Mouse (Mus musculus) midbrain, embryonic 14.5 days (tissue): ENCODE measurements around the gene Espnl. TPM values are rescaled to one million over a fixed set of nuclear protein-coding genes. Genes with fewer than 3 reads are reported as not detected.

Source experiments
- ATAC-seq: fragments of 200-750 bp; cut with Nextera tagmentation; 2 replicates; pipeline ENCODE4 v1.8.0; 2017; ENCODE audit warnings: moderate number of reproducible peaks, moderate library complexity; ENCODE audit not compliant: low FRiP score, low TSS enrichment
- DNase-seq: peaks from one replicate; pipeline ENCODE4 v3.0.0-alpha.2; 2015
- H3K27ac ChIP-seq: fragments of 300-500 bp; sonication (generic); replicated peaks from 2 replicates; pipeline ENCODE4 v1.5.1; 2014; ENCODE audit warnings: mild to moderate bottlenecking, low read depth, low read length, moderate library complexity
- H3K27me3 ChIP-seq: fragments of 300-500 bp; sonication (generic); 2 replicates; pipeline ENCODE4 v1.6.1; 2014; ENCODE audit warnings: low read length, control low read depth, mixed read lengths; ENCODE audit not compliant: control insufficient read depth, insufficient read depth
- H3K36me3 ChIP-seq: fragments of 300-500 bp; sonication (generic); 2 replicates; pipeline ENCODE4 v1.6.1; 2014; ENCODE audit warnings: low read length, control low read depth; ENCODE audit not compliant: control insufficient read depth, insufficient read depth
- H3K4me1 ChIP-seq: fragments of 300-500 bp; sonication (generic); 2 replicates; pipeline ENCODE4 v1.6.1; 2014; ENCODE audit warnings: mild to moderate bottlenecking, antibody characterized with exemption, low read length, control low read depth; ENCODE audit not compliant: control insufficient read depth, insufficient read depth
- H3K4me2 ChIP-seq: fragments of 300-500 bp; sonication (generic); 2 replicates; pipeline ENCODE4 v1.6.1; 2014; ENCODE audit warnings: mild to moderate bottlenecking, low read length, moderate library complexity
- H3K4me3 ChIP-seq: fragments of 300-500 bp; sonication (generic); replicated peaks from 2 replicates; pipeline ENCODE4 v1.5.1; 2014; ENCODE audit warnings: low read depth, low read length
- H3K9ac ChIP-seq: fragments of 300-500 bp; sonication (generic); replicated peaks from 2 replicates; pipeline ENCODE4 v1.6.1; 2014; ENCODE audit warnings: mild to moderate bottlenecking, low read length, moderate library complexity
- H3K9me3 ChIP-seq: fragments of 300-500 bp; sonication (generic); 2 replicates; pipeline ENCODE4 v1.6.1; 2016; ENCODE audit warnings: low read length, control low read depth, mixed read lengths; ENCODE audit not compliant: control insufficient read depth
- WGBS: fragments of 180-500 bp; shearing (Covaris S2); extraction: QIAGEN DNeasy Blood & Tissue Kit; methylation state at CpG from one replicate; pipeline ENCODE4 v1.1.7; 2014; 5-methylcytosine and 5-hydroxymethylcytosine counted together
- polyA plus RNA-seq: library from polyadenylated mRNA; unstranded; fragments of >200 nt; fragmentation: Nextera tagmentation; extraction: Ambion mirVana; gene quantifications from 2 replicates; pipeline ENCODE4 v1.2.1, GENCODE M21; 2014

The Espnl gene
- polyA plus RNA-seq, 1 experiment from 2014 or later = 0.11 TPM

GRCm38 (mm10) chr1:91337355-91337754 lies 15.5 kb downstream of the Espnl start:
- Histone ChIP-seq H3K36me3 (no peaks in the 10 kb centered on the region), H3K9me3 (no peaks in the 10 kb centered on the region), H3K4me1 (no peaks in the 10 kb centered on the region), H3K4me3 (no peak overlapping the region), H3K27me3 (0 out of 2 replicates have a peak, but pooled peaks cover under 1% of the 10 kb centered on the region), H3K27ac (no peak overlapping the region), H3K9ac (no peak overlapping the region), H3K4me2 (no peak overlapping the region)
- no peak for DNase-seq
- no peak for ATAC-seq
- 90% methylated on average over 7 of the region's 7 CpGs for WGBS

GRCm38 (mm10) chr1:91344001-91344400 lies 22.1 kb downstream of the Espnl start:
- H3K4me3 ChIP-seq = no peak overlapping the region
- WGBS = 76% methylated on average over 3 of the region's 3 CpGs
- no peak overlapping the region for H3K9ac ChIP-seq
- no peak overlapping the region for H3K4me2 ChIP-seq
- peaks cover 38% of the 10 kb centered on the region for H3K27me3 ChIP-seq
- H3K9me3 ChIP-seq = no peaks in the 10 kb centered on the region
- H3K36me3 ChIP-seq = no peaks in the 10 kb centered on the region
- ATAC-seq (no peak), DNase-seq (peak; percentile 11)
- peaks cover 6% of the 10 kb centered on the region for H3K4me1 ChIP-seq
- H3K27ac ChIP-seq = no peak overlapping the region

- WGBS = 3% methylated on average over 68 of the region's 68 CpGs
- peak; percentile 71 for DNase-seq
- no peak for ATAC-seq
- H3K4me2 ChIP-seq = peak overlapping the region; percentile 56
- H3K36me3 ChIP-seq = no peaks in the 10 kb centered on the region
- H3K4me1 ChIP-seq = peaks cover 6% of the 10 kb centered on the region
- H3K27ac ChIP-seq = no peak overlapping the region
- H3K9ac ChIP-seq = no peak overlapping the region
- H3K9me3 ChIP-seq = no peaks in the 10 kb centered on the region
- H3K4me3 ChIP-seq = peak overlapping the region; percentile 25
- H3K27me3 ChIP-seq = peaks cover 38% of the 10 kb centered on the region
These were observed 23.2 kb downstream of the Espnl start for GRCm38 (mm10) chr1:91344921-91345685.

GRCm38 (mm10) chr1:91346892-91347291 lies 25.0 kb downstream of the Espnl start:
- 34% methylated on average over 3 of the region's 3 CpGs for WGBS
- Histone ChIP-seq H3K27me3 (peaks cover 38% of the 10 kb centered on the region), H3K36me3 (no peaks in the 10 kb centered on the region), H3K9me3 (no peaks in the 10 kb centered on the region), H3K27ac (no peak overlapping the region), H3K4me2 (no peak overlapping the region), H3K9ac (no peak overlapping the region), H3K4me1 (peaks cover 6% of the 10 kb centered on the region), H3K4me3 (no peak overlapping the region)
- peak; percentile 83 for DNase-seq
- peak; percentile 43; the same call in 1 of the 2 replicates for ATAC-seq

- Histone ChIP-seq H3K9me3 (no peaks in the 10 kb centered on the region), H3K27ac (no peak within 1 kb of the TSS), H3K4me3 (no peak within 1 kb of the TSS), H3K9ac (no peak within 1 kb of the TSS), H3K36me3 (no peaks in the 10 kb centered on the region), H3K4me1 (no peaks in the 10 kb centered on the region), H3K27me3 (peaks cover 10% of the 10 kb centered on the region), H3K4me2 (no peak within 1 kb of the TSS)
- DNase-seq (no peak), ATAC-seq (no peak)
- 60% methylated on average over 4 of the region's 4 CpGs for WGBS
These were observed 29.0 kb downstream of the Espnl start, which contains the start of gene Klhl30 for GRCm38 (mm10) chr1:91350841-91351240. Klhl30 (plus strand) TSS chr1:91351016.

GRCm38 (mm10) chr1:91351249-91351648 lies 29.4 kb downstream of the Espnl start:
- Histone ChIP-seq H3K9me3 (no peaks in the 10 kb centered on the region), H3K27ac (no peak overlapping the region), H3K36me3 (no peaks in the 10 kb centered on the region), H3K4me2 (no peak overlapping the region), H3K4me1 (no peaks in the 10 kb centered on the region), H3K27me3 (peaks cover 6% of the 10 kb centered on the region), H3K9ac (no peak overlapping the region), H3K4me3 (no peak overlapping the region)
- DNase-seq (no peak), ATAC-seq (no peak)
- WGBS = 78% methylated on average over 3 of the region's 3 CpGs

GRCm38 (mm10) chr1:91352277-91352676 lies 30.4 kb downstream of the Espnl start:
- no peak for DNase-seq
- H3K4me2 ChIP-seq = no peak overlapping the region
- no peak overlapping the region for H3K27ac ChIP-seq
- WGBS = 91% methylated on average over 2 of the region's 2 CpGs
- no peaks in the 10 kb centered on the region for H3K9me3 ChIP-seq
- no peaks in the 10 kb centered on the region for H3K36me3 ChIP-seq
- H3K27me3 ChIP-seq = no peaks in the 10 kb centered on the region
- H3K4me1 ChIP-seq = no peaks in the 10 kb centered on the region
- no peak overlapping the region for H3K9ac ChIP-seq
- no peak for ATAC-seq
- no peak overlapping the region for H3K4me3 ChIP-seq

GRCm38 (mm10) chr1:91356105-91356504 lies 34.2 kb downstream of the Espnl start:
- ATAC-seq (no peak), DNase-seq (no peak)
- H3K4me1 ChIP-seq = no peaks in the 10 kb centered on the region
- H3K9ac ChIP-seq = no peak overlapping the region
- H3K9me3 ChIP-seq = no peaks in the 10 kb centered on the region
- H3K27ac ChIP-seq = no peak overlapping the region
- no peaks in the 10 kb centered on the region for H3K27me3 ChIP-seq
- H3K4me2 ChIP-seq = no peak overlapping the region
- no peak overlapping the region for H3K4me3 ChIP-seq
- 85% methylated on average over 11 of the region's 11 CpGs for WGBS
- no peaks in the 10 kb centered on the region for H3K36me3 ChIP-seq

- Histone ChIP-seq H3K4me3 (no peak overlapping the region), H3K9me3 (no peaks in the 10 kb centered on the region), H3K4me2 (no peak overlapping the region), H3K36me3 (no peaks in the 10 kb centered on the region), H3K27ac (no peak overlapping the region), H3K27me3 (peaks cover 7% of the 10 kb centered on the region; the same call in 1 of the 2 replicates), H3K4me1 (peaks cover 4% of the 10 kb centered on the region; the same call in 1 of the 2 replicates), H3K9ac (no peak overlapping the region)
- no peak for DNase-seq
- 89% methylated on average over 5 of the region's 5 CpGs for WGBS
- no peak for ATAC-seq
These were observed 40.2 kb downstream of the Espnl start for GRCm38 (mm10) chr1:91362113-91362512.
